Mouse (Mus musculus) CH12.LX (cell line): ENCODE measurements around the gene Klhl21. TPM values are rescaled to one million over a fixed set of nuclear protein-coding genes. Genes with fewer than 3 reads are reported as not detected.

Source experiments
- DNase-seq: peaks from one replicate; pipeline ENCODE4 v3.0.0-alpha.2; 2013; ENCODE audit errors: extremely low read depth
- H3K27ac ChIP-seq: 2 replicates; pipeline ENCODE4 v1.5.1; 2012; ENCODE audit warnings: low read depth, mild to moderate bottlenecking, control low read depth, moderate library complexity; ENCODE audit not compliant: insufficient read depth
- H3K27me3 ChIP-seq: replicated peaks from 2 replicates; pipeline ENCODE3; 2012; ENCODE audit warnings: inconsistent platforms
- H3K36me3 ChIP-seq, 2 experiments: replicated peaks in 1 of 2; 2 replicates each; pipeline versions ENCODE3 to v1.6.1; 2012; ENCODE audit warnings: inconsistent platforms in 1 of 2, low read length in 1 of 2, mild to moderate bottlenecking in 1 of 2, mixed read lengths in 1 of 2, moderate library complexity in 1 of 2; ENCODE audit not compliant: control insufficient read depth in 1 of 2, insufficient read depth in 1 of 2
- H3K4me1 ChIP-seq, 2 experiments: 2 replicates each; pipeline ENCODE4 v1.6.1; 2012; ENCODE audit warnings: inconsistent platforms in 1 of 2, moderate library complexity in 1 of 2; ENCODE audit not compliant: insufficient read depth in 2 of 2, control insufficient read depth in 1 of 2
- H3K4me2 ChIP-seq: 2 replicates; pipeline ENCODE4 v1.6.1; 2012; ENCODE audit warnings: low read depth, mild to moderate bottlenecking, control low read depth; ENCODE audit not compliant: poor library complexity, insufficient read depth, severe bottlenecking
- H3K4me3 ChIP-seq, 3 experiments: fragments of 150-350 bp in 1 of 3; sonication (generic) in 1 of 3; replicated peaks in 1 of 3; 2 replicates each; pipeline versions ENCODE3 to v1.5.1; 2011 to 2012; ENCODE audit warnings: low read depth in 2 of 3, low read length in 2 of 3, mild to moderate bottlenecking in 2 of 3, moderate library complexity in 2 of 3, control low read depth in 1 of 3, improper control_type of control experiment in 1 of 3, inconsistent platforms in 1 of 3, mixed read lengths in 1 of 3; ENCODE audit not compliant: poor library complexity in 1 of 3
- H3K79me2 ChIP-seq: replicated peaks from 2 replicates; pipeline ENCODE4 v1.6.1; 2012; ENCODE audit warnings: mild to moderate bottlenecking, moderate library complexity; ENCODE audit not compliant: control insufficient read depth, poor library complexity, insufficient read depth, severe bottlenecking; ENCODE audit errors: extremely low read depth
- H3K9ac ChIP-seq: 2 replicates; pipeline ENCODE4 v1.6.1; 2012; ENCODE audit warnings: low read depth, mild to moderate bottlenecking, control low read depth, moderate library complexity; ENCODE audit not compliant: insufficient read depth
- H3K9me3 ChIP-seq: replicated peaks from 2 replicates; pipeline ENCODE3; 2012; ENCODE audit warnings: low read length, inconsistent platforms, mixed read lengths
- CHD1 ChIP-seq: IDR thresholded peaks from 2 replicates; pipeline ENCODE4 v1.6.1; 2012; ENCODE audit warnings: low read depth, low read length, improper control_type of control experiment, inconsistent platforms
- CHD2 ChIP-seq: IDR thresholded peaks from 2 replicates; pipeline ENCODE4 v1.6.1; 2011; ENCODE audit warnings: low read length, improper control_type of control experiment
- E2F4 ChIP-seq: IDR thresholded peaks from 2 replicates; pipeline ENCODE4 v1.6.1; 2011; ENCODE audit warnings: low read depth, low read length, improper control_type of control experiment; ENCODE audit not compliant: insufficient replicate concordance
- EP300 ChIP-seq: IDR thresholded peaks from 2 replicates; pipeline ENCODE4 v1.6.1; 2011; ENCODE audit warnings: low read length, improper control_type of control experiment
- ETS1 ChIP-seq: conservative IDR thresholded peaks from 2 replicates; pipeline ENCODE4 v1.6.1; 2012; ENCODE audit warnings: low read depth, mild to moderate bottlenecking, inconsistent platforms, low read length, improper control_type of control experiment, moderate library complexity
- IRF4 ChIP-seq: IDR thresholded peaks from 2 replicates; pipeline ENCODE4 v1.6.1; 2014; ENCODE audit warnings: low read depth, mild to moderate bottlenecking, inconsistent platforms, low read length, improper control_type of control experiment
- JUN ChIP-seq: IDR thresholded peaks from 2 replicates; pipeline ENCODE4 v1.6.1; 2011; ENCODE audit warnings: low read depth, mild to moderate bottlenecking, low read length, improper control_type of control experiment, moderate library complexity; ENCODE audit not compliant: insufficient read depth
- JUND ChIP-seq: conservative IDR thresholded peaks from 2 replicates; pipeline ENCODE4 v1.6.1; 2011; ENCODE audit warnings: low read depth, low read length, improper control_type of control experiment
- KAT2A ChIP-seq: IDR thresholded peaks from 2 replicates; pipeline ENCODE4 v1.6.1; 2012; ENCODE audit warnings: low read length, improper control_type of control experiment, inconsistent platforms; ENCODE audit not compliant: insufficient replicate concordance
- MAFK ChIP-seq: IDR thresholded peaks from 2 replicates; pipeline ENCODE4 v1.6.1; 2011; ENCODE audit warnings: low read length, improper control_type of control experiment; ENCODE audit not compliant: insufficient replicate concordance
- MAX ChIP-seq: IDR thresholded peaks from 2 replicates; pipeline ENCODE4 v1.6.1; 2011; ENCODE audit warnings: low read length, improper control_type of control experiment
- MAZ ChIP-seq: IDR thresholded peaks from 2 replicates; pipeline ENCODE4 v1.6.1; 2012; ENCODE audit warnings: low read depth, mild to moderate bottlenecking, inconsistent platforms, low read length, improper control_type of control experiment, moderate library complexity
- MXI1 ChIP-seq: IDR thresholded peaks from 2 replicates; pipeline ENCODE4 v1.6.1; 2011; ENCODE audit warnings: mild to moderate bottlenecking, low read depth, low read length, improper control_type of control experiment
- MYC ChIP-seq: IDR thresholded peaks from 2 replicates; pipeline ENCODE4 v1.6.1; 2011; ENCODE audit warnings: low read depth, mild to moderate bottlenecking, improper control_type of control experiment, low read length
- NRF1 ChIP-seq: IDR thresholded peaks from 2 replicates; pipeline ENCODE4 v1.6.1; 2014; ENCODE audit warnings: low read depth, mild to moderate bottlenecking, inconsistent platforms, low read length, improper control_type of control experiment, moderate library complexity
- PAX5 ChIP-seq: IDR thresholded peaks from 2 replicates; pipeline ENCODE4 v1.6.1; 2012; ENCODE audit warnings: low read length, inconsistent platforms, mixed read lengths
- POLR2A ChIP-seq: IDR thresholded peaks from 2 replicates; pipeline ENCODE4 v1.6.1; 2011; ENCODE audit warnings: low read depth, mild to moderate bottlenecking, improper control_type of control experiment, low read length
- POLR2AphosphoS2 ChIP-seq: IDR thresholded peaks from 2 replicates; pipeline ENCODE4 v1.6.1; 2011; ENCODE audit warnings: low read depth, low read length, improper control_type of control experiment
- RAD21 ChIP-seq: IDR thresholded peaks from 2 replicates; pipeline ENCODE4 v1.6.1; 2011; ENCODE audit warnings: low read depth, mild to moderate bottlenecking, low read length, improper control_type of control experiment, moderate library complexity
- RCOR1 ChIP-seq: conservative IDR thresholded peaks from 2 replicates; pipeline ENCODE4 v1.6.1; 2012; ENCODE audit warnings: low read depth, mild to moderate bottlenecking, inconsistent platforms, low read length, improper control_type of control experiment
- TBP ChIP-seq: conservative IDR thresholded peaks from 2 replicates; pipeline ENCODE4 v1.6.1; 2011; ENCODE audit warnings: low read depth, low read length, improper control_type of control experiment
- TCF12 ChIP-seq: IDR thresholded peaks from 2 replicates; pipeline ENCODE4 v1.6.1; 2014; ENCODE audit warnings: low read depth, mild to moderate bottlenecking, inconsistent platforms, low read length, improper control_type of control experiment
- ZMIZ1 ChIP-seq: IDR thresholded peaks from 2 replicates; pipeline ENCODE4 v1.6.1; 2012; ENCODE audit warnings: low read depth, mild to moderate bottlenecking, inconsistent platforms, low read length, improper control_type of control experiment
- dilution Hi-C: fragments of 300-500 bp; cut with MboI; formaldehyde crosslinking; loops from 2 replicates; pipeline ENCODE4 v1.14.3; 2020; ENCODE audit warnings: low sequenced_read_pairs; ENCODE audit not compliant: extremely low pct_unique_long_range_greater_than_20kb, extremely low pct_ligation_motif_present
- in situ Hi-C: fragments of 300-500 bp; cut with MboI; formaldehyde crosslinking; loops from 3 replicates; pipeline ENCODE4 v1.14.3; 2019; ENCODE audit warnings: low sequenced_read_pairs, low pct_ligation_motif_present, low pct_unique_long_range_greater_than_20kb, mixed read lengths
- polyA plus RNA-seq: library from polyadenylated mRNA; unstranded; fragments of >175 nt; gene quantifications from 2 replicates; pipeline ENCODE4 v1.2.1, GENCODE M21; 2012; ENCODE audit warnings: low read depth; ENCODE audit not compliant: insufficient read length
- total RNA-seq, 2 experiments: library from RNA; depleted of rRNA; stranded (reverse); fragments of 300-350 nt in 1 of 2; fragments of >200 nt in 1 of 2; gene quantifications; 2 replicates each; pipeline ENCODE4 v1.2.3; 2012 to 2014

The Klhl21 gene
- total and polyA plus RNA-seq, 3 experiments, result 4.4 to 9.4 (median 7.1) TPM

GRCm38 (mm10) chr4:152011171-152011760 lies 2.7 kb downstream of the Klhl21 start:
- Histone ChIP-seq H3K27ac (no peak overlapping the region), H3K4me3 (no peak overlapping the region), H3K4me1 (peaks cover 9 to 36% of the 10 kb centered on the region in 2 experiments), H3K79me2 (peaks cover 2% of the 10 kb centered on the region; the same call in 1 of the 2 replicates), H3K9me3 (no peaks in the 10 kb centered on the region), H3K4me2 (peak overlapping the region; percentile 86; the same call in 1 of the 2 replicates), H3K36me3 (peaks cover 26 to 48% of the 10 kb centered on the region in 2 experiments), H3K9ac (no peak overlapping the region), H3K27me3 (peaks cover 18% of the 10 kb centered on the region)
- TF ChIP-seq ETS1 (no peak), MAFK (no peak), E2F4 (no peak), POLR2AphosphoS2 (no peak), CHD1 (no peak), EP300 (no peak), PAX5 (no peak), MYC (no peak), KAT2A (no peak), MAZ (no peak), RAD21 (no peak), NRF1 (no peak), CHD2 (no peak)
- no peak for DNase-seq
- dilution Hi-C loops, result no loop called here
- in situ Hi-C loops, result no loop called here

- Histone ChIP-seq H3K9ac (no peak overlapping the region), H3K36me3 (peaks cover 26 to 56% of the 10 kb centered on the region in 2 experiments), H3K4me1 (peaks cover 15 to 39% of the 10 kb centered on the region in 2 experiments), H3K4me2 (no peak overlapping the region), H3K79me2 (peaks cover 2% of the 10 kb centered on the region; the same call in 1 of the 2 replicates), H3K4me3 (no peak overlapping the region), H3K9me3 (no peaks in the 10 kb centered on the region), H3K27me3 (peaks cover 14% of the 10 kb centered on the region), H3K27ac (no peak overlapping the region)
- DNase-seq, result no peak
- dilution Hi-C loops (no loop called here), in situ Hi-C loops (no loop called here)
- no peak for TF ChIP-seq JUN
- TF ChIP-seq TBP, result no peak
- TF ChIP-seq CHD1, result no peak
- TF ChIP-seq CHD2, result no peak
- TF ChIP-seq RAD21, result no peak
- no peak for TF ChIP-seq NRF1
- no peak for TF ChIP-seq RCOR1
- no peak for TF ChIP-seq MXI1
- no peak for TF ChIP-seq JUND
- TF ChIP-seq MAX, result no peak
- no peak for TF ChIP-seq MAZ
- no peak for TF ChIP-seq TCF12
- TF ChIP-seq EP300, result no peak
- no peak for TF ChIP-seq PAX5
- no peak for TF ChIP-seq POLR2A
- no peak for TF ChIP-seq ZMIZ1
- no peak for TF ChIP-seq IRF4
- TF ChIP-seq ETS1, result no peak
Measured at GRCm38 (mm10) chr4:152012109-152012508, 3.5 kb downstream of the Klhl21 start.
